Mouse (Mus musculus) stomach, postnatal 0 days (tissue): ENCODE measurements around the gene Galnt9. TPM values are rescaled to one million over a fixed set of nuclear protein-coding genes. Genes with fewer than 3 reads are reported as not detected.

ENCODE experiments used
- ATAC-seq: fragments of 200-750 bp; cut with Nextera tagmentation; 2 replicates; pipeline ENCODE4 v1.8.0; 2017; ENCODE audit not compliant: low FRiP score, low TSS enrichment
- DNase-seq: peaks from one replicate; pipeline ENCODE4 v3.0.0-alpha.2; 2016; ENCODE audit warnings: low spot score
- H3K27ac ChIP-seq: fragments of 300-500 bp; sonication (generic); replicated peaks from 2 replicates; pipeline ENCODE4 v1.5.1; 2014; ENCODE audit warnings: mild to moderate bottlenecking, control low read depth
- H3K27me3 ChIP-seq: fragments of 300-500 bp; sonication (generic); 2 replicates; pipeline ENCODE4 v1.6.1; 2014; ENCODE audit warnings: low read length; ENCODE audit not compliant: control insufficient read depth, insufficient read depth
- H3K36me3 ChIP-seq: fragments of 300-500 bp; sonication (generic); 2 replicates; pipeline ENCODE4 v1.6.1; 2014; ENCODE audit warnings: low read length, mixed read lengths; ENCODE audit not compliant: control insufficient read depth, insufficient read depth
- H3K4me1 ChIP-seq: fragments of 300-500 bp; sonication (generic); replicated peaks from 2 replicates; pipeline ENCODE4 v1.6.1; 2014; ENCODE audit warnings: antibody characterized with exemption; ENCODE audit not compliant: control insufficient read depth, insufficient read depth
- H3K4me2 ChIP-seq: fragments of 300-500 bp; sonication (generic); replicated peaks from 2 replicates; pipeline ENCODE4 v1.6.1; 2014; ENCODE audit warnings: low read depth, mild to moderate bottlenecking, control low read depth, moderate library complexity
- H3K4me3 ChIP-seq: fragments of 300-500 bp; sonication (generic); 2 replicates; pipeline ENCODE4 v1.5.1; 2014; ENCODE audit warnings: low read depth, low read length, control low read depth
- H3K9ac ChIP-seq: fragments of 300-500 bp; sonication (generic); 2 replicates; pipeline ENCODE4 v1.6.1; 2014; ENCODE audit warnings: mild to moderate bottlenecking, low read length, control low read depth, mixed read lengths
- H3K9me3 ChIP-seq: fragments of 300-500 bp; sonication (generic); 2 replicates; pipeline ENCODE4 v1.6.1; 2016; ENCODE audit warnings: low read length; ENCODE audit not compliant: control insufficient read depth
- CTCF ChIP-seq: IDR thresholded peaks from 2 replicates; pipeline ENCODE4 v1.5.1; 2016; ENCODE audit warnings: antibody characterized with exemption, low read depth, mild to moderate bottlenecking, moderate library complexity
- EP300 ChIP-seq: optimal IDR thresholded peaks from 2 replicates; pipeline ENCODE3; 2016; ENCODE audit warnings: antibody characterized with exemption
- WGBS: fragments of 180-500 bp; shearing (Covaris S2); extraction: QIAGEN DNeasy Blood & Tissue Kit; methylation state at CpG from one replicate; pipeline ENCODE4 v1.1.7; 2014; 5-methylcytosine and 5-hydroxymethylcytosine counted together
- polyA plus RNA-seq: library from polyadenylated mRNA; unstranded; fragments of >200 nt; fragmentation: Nextera tagmentation; extraction: Ambion mirVana; gene quantifications from 2 replicates; pipeline ENCODE4 v1.2.1, GENCODE M21; 2015

Galnt9 gene
- polyA plus RNA-seq, 1 experiment from 2014 or later, result 0.29 TPM

DNA sequence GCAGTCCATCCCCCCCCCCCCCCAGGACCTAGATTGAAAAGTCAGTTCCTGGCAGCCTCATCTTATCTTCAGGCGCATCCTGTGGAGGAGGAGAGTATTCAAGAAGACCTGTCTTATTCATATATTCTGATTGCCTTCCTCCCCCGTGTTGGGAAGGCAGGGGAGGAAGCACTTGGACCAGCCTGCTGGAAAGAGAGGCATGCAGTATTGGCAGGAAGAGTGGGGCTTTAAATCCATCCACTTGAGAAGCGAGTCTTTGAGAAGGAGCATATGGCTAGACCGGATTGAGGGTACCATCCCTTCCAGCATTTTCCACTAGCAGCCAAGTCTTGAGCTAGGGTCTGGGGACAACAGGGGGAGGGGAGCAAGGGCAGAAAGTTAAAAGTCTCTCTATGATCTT, 20.9 kb upstream of the Galnt9 start:
- no peak overlapping the region for H3K4me2 ChIP-seq
- no peak overlapping the region for H3K9ac ChIP-seq
- no peak for DNase-seq
- H3K9me3 ChIP-seq, result no peaks in the 10 kb centered on the region
- no peak overlapping the region for H3K4me3 ChIP-seq
- H3K4me1 ChIP-seq, result no peaks in the 10 kb centered on the region
- ATAC-seq, result no peak
- TF ChIP-seq EP300 (no peak), CTCF (no peak)
- no peak overlapping the region for H3K27ac ChIP-seq
- 48% methylated on average over 4 of the region's 4 CpGs for WGBS
- no peaks in the 10 kb centered on the region for H3K27me3 ChIP-seq
- no peaks in the 10 kb centered on the region for H3K36me3 ChIP-seq

DNA sequence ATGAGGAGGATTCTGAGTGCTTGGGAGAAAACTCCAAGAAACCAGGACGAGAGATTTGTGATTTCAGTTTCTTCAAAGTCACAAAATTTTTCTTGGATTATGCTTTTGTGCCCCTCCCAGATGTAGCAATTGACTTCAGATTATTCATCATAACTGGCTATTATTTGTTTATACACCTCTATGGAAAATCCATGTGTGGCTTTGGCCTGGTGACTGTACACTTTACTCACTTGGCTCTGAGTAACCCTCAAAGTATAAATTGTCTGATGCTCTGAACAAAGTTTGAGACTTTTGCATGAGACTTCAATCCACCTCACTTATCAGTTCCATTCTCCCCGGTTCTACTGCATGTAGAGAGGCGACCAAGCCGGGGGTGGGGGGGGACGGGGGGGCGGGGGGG, 18.5 kb upstream of the Galnt9 start:
- no peaks in the 10 kb centered on the region for H3K9me3 ChIP-seq
- H3K9ac ChIP-seq, result no peak overlapping the region
- ATAC-seq (no peak), DNase-seq (no peak)
- no peak overlapping the region for H3K4me2 ChIP-seq
- no peaks in the 10 kb centered on the region for H3K4me1 ChIP-seq
- no peak overlapping the region for H3K4me3 ChIP-seq
- WGBS, result 66% methylated on average over 6 of the region's 6 CpGs
- TF ChIP-seq CTCF, result no peak
- TF ChIP-seq EP300, result no peak
- no peak overlapping the region for H3K27ac ChIP-seq
- H3K36me3 ChIP-seq, result no peaks in the 10 kb centered on the region
- H3K27me3 ChIP-seq, result no peaks in the 10 kb centered on the region

DNA sequence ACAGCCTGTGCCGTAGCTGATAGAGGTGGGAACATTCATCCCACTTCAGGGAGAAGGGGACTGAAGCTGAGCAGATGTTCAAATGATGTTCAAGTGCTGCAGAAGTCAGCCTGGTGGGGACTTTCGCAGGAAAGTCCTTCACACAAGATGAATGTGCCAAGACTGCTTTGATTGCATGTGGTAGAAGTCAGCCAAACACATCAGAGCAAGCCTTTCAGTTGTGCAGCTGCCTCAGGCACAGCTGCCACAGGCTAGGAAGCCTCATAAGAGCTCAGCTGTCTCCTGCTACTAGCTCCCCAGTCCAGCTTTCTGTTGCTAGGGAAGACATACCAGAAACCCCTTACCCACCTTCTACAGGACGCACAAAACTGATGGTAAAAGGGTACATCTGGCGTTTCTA, 17.6 kb upstream of the Galnt9 start:
- TF ChIP-seq CTCF (no peak), EP300 (no peak)
- H3K4me2 ChIP-seq, result no peak overlapping the region
- H3K36me3 ChIP-seq, result no peaks in the 10 kb centered on the region
- no peak for DNase-seq
- WGBS, result 77% methylated on average over 4 of the region's 4 CpGs
- no peak for ATAC-seq
- H3K27ac ChIP-seq, result no peak overlapping the region
- H3K4me1 ChIP-seq, result no peaks in the 10 kb centered on the region
- H3K9ac ChIP-seq, result no peak overlapping the region
- H3K27me3 ChIP-seq, result no peaks in the 10 kb centered on the region
- H3K9me3 ChIP-seq, result no peaks in the 10 kb centered on the region
- no peak overlapping the region for H3K4me3 ChIP-seq

DNA sequence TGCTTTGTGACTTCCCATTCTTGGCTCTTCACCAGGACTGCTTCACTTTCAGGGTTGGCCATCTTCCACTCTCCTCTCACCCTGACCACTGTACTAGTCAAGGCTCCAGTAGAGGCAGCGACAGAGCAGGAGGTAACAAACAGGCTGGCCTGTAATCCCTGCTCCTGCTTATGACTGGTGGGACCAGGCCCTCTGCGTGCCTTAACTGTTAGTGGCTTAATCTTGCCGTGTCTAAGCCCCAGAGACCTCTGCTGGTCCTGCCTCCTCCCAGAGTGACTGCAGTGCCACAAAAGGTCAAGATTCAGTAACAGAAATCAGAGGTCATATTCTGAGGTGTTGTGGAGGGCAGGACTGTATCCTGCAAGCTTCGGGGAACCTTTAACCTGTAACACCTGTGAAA, 13.1 kb upstream of the Galnt9 start:
- Histone ChIP-seq H3K27ac (no peak overlapping the region), H3K27me3 (no peaks in the 10 kb centered on the region), H3K9ac (no peak overlapping the region), H3K36me3 (no peaks in the 10 kb centered on the region), H3K4me1 (no peaks in the 10 kb centered on the region), H3K4me2 (no peak overlapping the region), H3K9me3 (0 out of 2 replicates have a peak, but pooled peaks cover 3% of the 10 kb centered on the region), H3K4me3 (no peak overlapping the region)
- ATAC-seq, result no peak
- WGBS, result 67% methylated on average over 4 of the region's 4 CpGs
- no peak for TF ChIP-seq EP300
- no peak for TF ChIP-seq CTCF
- DNase-seq, result no peak

- 71% methylated on average over 1 of the region's 1 CpGs for WGBS
- no peak overlapping the region for H3K9ac ChIP-seq
- H3K4me1 ChIP-seq, result no peaks in the 10 kb centered on the region
- H3K27ac ChIP-seq, result no peak overlapping the region
- no peaks in the 10 kb centered on the region for H3K36me3 ChIP-seq
- 0 out of 2 replicates have a peak, but pooled peaks cover 3% of the 10 kb centered on the region for H3K9me3 ChIP-seq
- no peak for ATAC-seq
- no peak for DNase-seq
- H3K4me3 ChIP-seq, result no peak overlapping the region
- H3K4me2 ChIP-seq, result no peak overlapping the region
- TF ChIP-seq CTCF, result no peak
- TF ChIP-seq EP300, result no peak
- H3K27me3 ChIP-seq, result no peaks in the 10 kb centered on the region
These were observed 9.8 kb upstream of the Galnt9 start for GRCm38 (mm10) chr5:110534402-110534801.

DNA sequence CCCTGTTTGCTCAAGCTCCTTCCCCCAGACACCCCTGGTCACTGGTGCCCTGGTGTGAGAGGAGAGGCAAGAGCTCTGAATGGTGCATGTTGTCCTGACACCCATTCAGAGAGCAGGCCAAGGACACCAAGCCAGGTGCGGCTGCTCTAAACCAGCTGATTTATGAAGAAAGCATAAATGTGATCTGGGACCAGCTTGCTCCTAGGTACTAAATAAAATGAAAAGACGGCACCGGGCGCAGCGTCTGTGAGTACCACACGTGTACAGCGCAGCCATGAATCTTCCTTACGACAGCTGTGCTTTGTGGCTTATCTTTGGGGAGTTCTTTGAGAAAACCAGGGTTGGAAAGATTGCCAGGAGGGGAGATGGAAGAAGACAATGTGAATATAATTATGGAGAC, 8.2 kb upstream of the Galnt9 start:
- WGBS, result 75% methylated on average over 8 of the region's 8 CpGs
- Histone ChIP-seq H3K9me3 (0 out of 2 replicates have a peak, but pooled peaks cover 3% of the 10 kb centered on the region), H3K27me3 (no peaks in the 10 kb centered on the region), H3K36me3 (no peaks in the 10 kb centered on the region), H3K9ac (no peak overlapping the region), H3K4me1 (no peaks in the 10 kb centered on the region), H3K4me3 (no peak overlapping the region), H3K4me2 (no peak overlapping the region), H3K27ac (no peak overlapping the region)
- no peak for ATAC-seq
- DNase-seq, result no peak
- TF ChIP-seq CTCF (no peak), EP300 (no peak)
